11 mouse cellular contexts compared by ENCODE assay signal in the genomic region with DNA sequence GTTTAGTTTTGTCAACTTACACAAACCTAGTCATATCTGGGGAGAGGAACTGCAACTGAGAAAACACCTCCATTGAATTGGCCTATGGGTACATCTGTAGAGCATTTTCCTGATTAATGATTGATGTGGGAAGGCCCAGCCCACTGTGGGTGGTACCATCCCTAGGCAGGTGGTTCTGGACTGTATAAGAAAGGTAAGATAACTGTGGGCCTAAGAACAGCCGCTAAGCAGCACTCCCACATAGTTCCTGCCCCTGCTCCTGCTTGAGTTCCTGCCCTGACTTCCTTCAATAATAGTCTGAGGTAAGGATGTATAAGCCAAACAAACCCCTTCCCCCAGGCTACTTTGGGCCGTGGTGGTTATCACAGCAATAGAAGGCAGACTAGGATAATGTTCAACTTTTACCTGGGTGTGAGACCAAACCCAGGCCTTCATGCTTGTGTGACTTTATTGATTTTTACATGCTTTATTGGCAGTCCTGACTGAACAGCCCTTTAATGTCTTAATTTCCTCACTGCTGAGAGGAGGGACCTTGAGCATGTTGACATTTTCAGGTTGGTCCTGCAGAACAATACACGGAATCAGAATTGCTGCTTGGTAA.
DNase-seq lines count a peak whose midpoint lies in the region; ATAC-seq and TF ChIP-seq lines count a peak whose summit lies in the region.
"Had no signal": no experiment of that assay in that cellular context is flagged by ENCODE, and none has a peak within 500 bp of the region (broad histone marks: within the 10 kb centered on the region; RNA-seq: fewer than 3 reads in every experiment).

No protein-coding gene starts in this region.

- H3K4me1 ChIP-seq in forebrain, embryonic 15.5 days: peaks cover 12% of the 10 kb centered on the region
- H3K4me1 ChIP-seq in forebrain, postnatal 0 days (ENCODE audit: insufficient read depth): no peaks in the 10 kb centered on the region
- H3K4me1 ChIP-seq in hindbrain, embryonic 13.5 days (replicated peaks): peaks cover 21% of the 10 kb centered on the region
- peaks cover 11% of the 10 kb centered on the region for H3K4me1 ChIP-seq in hindbrain, embryonic 16.5 days (ENCODE audit: control insufficient read depth, insufficient read depth, low read depth, low read length)
- H3K4me1 ChIP-seq in midbrain, embryonic 10.5 days: peaks cover 15% of the 10 kb centered on the region
- H3K4me1 ChIP-seq in midbrain, postnatal 0 days (ENCODE audit: insufficient read depth, low read length): peaks cover 10% of the 10 kb centered on the region; the same call in 1 of the 2 replicates
- H3K4me1 ChIP-seq in neural tube, embryonic 15.5 days: peaks cover 20% of the 10 kb centered on the region

- H3K9me3 ChIP-seq in forebrain, embryonic 15.5 days: no peaks in the 10 kb centered on the region
- H3K9me3 ChIP-seq in forebrain, postnatal 0 days (ENCODE audit: low read length): no peaks in the 10 kb centered on the region
- no peaks in the 10 kb centered on the region for H3K9me3 ChIP-seq in hindbrain, embryonic 13.5 days
- no peaks in the 10 kb centered on the region for H3K9me3 ChIP-seq in hindbrain, embryonic 16.5 days (ENCODE audit: control insufficient read depth, low read length)
- no peaks in the 10 kb centered on the region for H3K9me3 ChIP-seq in midbrain, embryonic 10.5 days (replicated peaks)
- H3K9me3 ChIP-seq in midbrain, postnatal 0 days (ENCODE audit: low read length): no peaks in the 10 kb centered on the region
- H3K9me3 ChIP-seq in neural tube, embryonic 15.5 days (replicated peaks): no peaks in the 10 kb centered on the region
- H3K9me3 ChIP-seq: limb, embryonic 15.5 days had no signal

- WGBS in forebrain, embryonic 15.5 days: 75% methylated on average over 3 of the region's 3 CpGs
- 68% methylated on average over 3 of the region's 3 CpGs for WGBS in forebrain, postnatal 0 days
- WGBS in hindbrain, embryonic 13.5 days: 72% methylated on average over 3 of the region's 3 CpGs
- WGBS in hindbrain, embryonic 16.5 days: 67% methylated on average over 3 of the region's 3 CpGs
- 74% methylated on average over 3 of the region's 3 CpGs for WGBS in midbrain, embryonic 10.5 days
- WGBS in midbrain, postnatal 0 days: 68% methylated on average over 3 of the region's 3 CpGs
- 74% methylated on average over 3 of the region's 3 CpGs for WGBS in neural tube, embryonic 15.5 days

- H3K4me2 ChIP-seq in forebrain, embryonic 15.5 days (replicated peaks): no peak overlapping the region
- no peak overlapping the region for H3K4me2 ChIP-seq in forebrain, postnatal 0 days (ENCODE audit: low read depth)
- H3K4me2 ChIP-seq in hindbrain, embryonic 13.5 days: no peak overlapping the region
- no peak overlapping the region for H3K4me2 ChIP-seq in hindbrain, embryonic 16.5 days (ENCODE audit: low read length)
- no peak overlapping the region for H3K4me2 ChIP-seq in midbrain, postnatal 0 days (ENCODE audit: low read depth, low read length, poor library complexity, severe bottlenecking)
- no peak overlapping the region for H3K4me2 ChIP-seq in neural tube, embryonic 15.5 days
- H3K4me2 ChIP-seq: limb, embryonic 15.5 days had no signal

- ATAC-seq in forebrain, embryonic 15.5 days (replicated peaks): no peak
- ATAC-seq in forebrain, postnatal 0 days: no peak
- no peak for ATAC-seq in hindbrain, embryonic 13.5 days (ENCODE audit: low FRiP score)
- no peak for ATAC-seq in hindbrain, embryonic 16.5 days
- ATAC-seq in midbrain, postnatal 0 days (ENCODE audit: low FRiP score): no peak
- ATAC-seq in neural tube, embryonic 15.5 days (ENCODE audit: low FRiP score): no peak
- ATAC-seq: inflammation-experienced regulatory T-cells, adult 6 months had no signal

- TF ChIP-seq CTCF in forebrain, postnatal 0 days (IDR thresholded peaks at IDR 0.05; ENCODE audit: low read depth): no peak
- no peak for TF ChIP-seq CTCF in midbrain, postnatal 0 days (IDR thresholded peaks at IDR 0.05)

- no peak for DNase-seq in forebrain, postnatal 0 days
- DNase-seq in midbrain, embryonic 10.5 days (ENCODE audit: low spot score): no peak
- DNase-seq in midbrain, postnatal 0 days (ENCODE audit: low spot score): no peak
- no peak for DNase-seq in frontal cortex, postnatal 10 days (ENCODE audit: low spot score in 2 of 2)

- H3K36me3 ChIP-seq in forebrain, embryonic 15.5 days: no peaks in the 10 kb centered on the region
- H3K36me3 ChIP-seq in forebrain, postnatal 0 days (ENCODE audit: insufficient read depth): no peaks in the 10 kb centered on the region
- no peaks in the 10 kb centered on the region for H3K36me3 ChIP-seq in hindbrain, embryonic 13.5 days
- no peaks in the 10 kb centered on the region for H3K36me3 ChIP-seq in hindbrain, embryonic 16.5 days (ENCODE audit: control insufficient read depth, insufficient read depth, low read length)
- H3K36me3 ChIP-seq in midbrain, embryonic 10.5 days: no peaks in the 10 kb centered on the region
- H3K36me3 ChIP-seq in midbrain, postnatal 0 days (ENCODE audit: insufficient read depth, low read length): no peaks in the 10 kb centered on the region
- H3K36me3 ChIP-seq in neural tube, embryonic 15.5 days: no peaks in the 10 kb centered on the region
- H3K36me3 ChIP-seq: limb, embryonic 15.5 days had no signal

- H3K9ac ChIP-seq in forebrain, embryonic 15.5 days (replicated peaks): no peak overlapping the region
- H3K9ac ChIP-seq in forebrain, postnatal 0 days: no peak overlapping the region
- no peak overlapping the region for H3K9ac ChIP-seq in hindbrain, embryonic 13.5 days
- no peak overlapping the region for H3K9ac ChIP-seq in hindbrain, embryonic 16.5 days (ENCODE audit: low read depth, low read length)
- H3K9ac ChIP-seq in midbrain, postnatal 0 days (replicated peaks; ENCODE audit: low read length, poor library complexity, severe bottlenecking): no peak overlapping the region
- H3K9ac ChIP-seq in neural tube, embryonic 15.5 days (replicated peaks): no peak overlapping the region
- H3K9ac ChIP-seq: limb, embryonic 15.5 days had no signal

- H3K27me3 ChIP-seq in forebrain, embryonic 15.5 days: no peaks in the 10 kb centered on the region
- H3K27me3 ChIP-seq in forebrain, postnatal 0 days (ENCODE audit: insufficient read depth, low read length): no peaks in the 10 kb centered on the region
- 0 out of 2 replicates have a peak, but pooled peaks cover 9% of the 10 kb centered on the region for H3K27me3 ChIP-seq in hindbrain, embryonic 13.5 days
- H3K27me3 ChIP-seq in hindbrain, embryonic 16.5 days (replicated peaks; ENCODE audit: control insufficient read depth, insufficient read depth, low read length): no peaks in the 10 kb centered on the region
- H3K27me3 ChIP-seq in midbrain, embryonic 10.5 days (ENCODE audit: low read depth, poor library complexity, severe bottlenecking): no peaks in the 10 kb centered on the region
- no peaks in the 10 kb centered on the region for H3K27me3 ChIP-seq in midbrain, postnatal 0 days (ENCODE audit: insufficient read depth, low read length)
- no peaks in the 10 kb centered on the region for H3K27me3 ChIP-seq in neural tube, embryonic 15.5 days (replicated peaks)
- H3K27me3 ChIP-seq: limb, embryonic 15.5 days had no signal

- H3K27ac ChIP-seq in forebrain, embryonic 15.5 days (replicated peaks): peak overlapping the region; percentile 64
- H3K27ac ChIP-seq in forebrain, postnatal 0 days (ENCODE audit: low read depth, low read length): no peak overlapping the region
- H3K27ac ChIP-seq in hindbrain, embryonic 13.5 days: peak overlapping the region; percentile 25; the same call in 1 of the 2 replicates
- no peak overlapping the region for H3K27ac ChIP-seq in hindbrain, embryonic 16.5 days (ENCODE audit: low read depth, low read length)
- peak overlapping the region; percentile 69; the same call in 1 of the 2 replicates for H3K27ac ChIP-seq in midbrain, embryonic 10.5 days (replicated peaks)
- H3K27ac ChIP-seq in midbrain, postnatal 0 days (ENCODE audit: low read depth, low read length): no peak overlapping the region
- H3K27ac ChIP-seq in neural tube, embryonic 15.5 days (replicated peaks): peak overlapping the region; percentile 61

- H3K4me3 ChIP-seq in forebrain, embryonic 15.5 days: no peak overlapping the region
- H3K4me3 ChIP-seq in forebrain, postnatal 0 days (ENCODE audit: low read depth, low read length): no peak overlapping the region
- no peak overlapping the region for H3K4me3 ChIP-seq in hindbrain, embryonic 13.5 days
- H3K4me3 ChIP-seq in hindbrain, embryonic 16.5 days (ENCODE audit: low read length): no peak overlapping the region
- no peak overlapping the region for H3K4me3 ChIP-seq in midbrain, embryonic 10.5 days
- no peak overlapping the region for H3K4me3 ChIP-seq in midbrain, postnatal 0 days (ENCODE audit: low read depth, low read length)
- no peak overlapping the region for H3K4me3 ChIP-seq in neural tube, embryonic 15.5 days (replicated peaks)
- H3K4me3 ChIP-seq: erythroblast, embryonic 14.5 days; limb, embryonic 15.5 days had no signal

Comparison
In these comparisons a context has a peak if more than half of its experiments do, and no peak if none do; other contexts are left out.
1. H3K27ac ChIP-seq: peak in forebrain, embryonic 15.5 days (single experiment), hindbrain, embryonic 13.5 days (single experiment), midbrain, embryonic 10.5 days (single experiment) and neural tube, embryonic 15.5 days (single experiment); none in forebrain, postnatal 0 days (single experiment), hindbrain, embryonic 16.5 days (single experiment) and midbrain, postnatal 0 days (single experiment).